Mouse (Mus musculus): ENCODE data around the gene Sbk3.

The Sbk3 gene

DNA sequence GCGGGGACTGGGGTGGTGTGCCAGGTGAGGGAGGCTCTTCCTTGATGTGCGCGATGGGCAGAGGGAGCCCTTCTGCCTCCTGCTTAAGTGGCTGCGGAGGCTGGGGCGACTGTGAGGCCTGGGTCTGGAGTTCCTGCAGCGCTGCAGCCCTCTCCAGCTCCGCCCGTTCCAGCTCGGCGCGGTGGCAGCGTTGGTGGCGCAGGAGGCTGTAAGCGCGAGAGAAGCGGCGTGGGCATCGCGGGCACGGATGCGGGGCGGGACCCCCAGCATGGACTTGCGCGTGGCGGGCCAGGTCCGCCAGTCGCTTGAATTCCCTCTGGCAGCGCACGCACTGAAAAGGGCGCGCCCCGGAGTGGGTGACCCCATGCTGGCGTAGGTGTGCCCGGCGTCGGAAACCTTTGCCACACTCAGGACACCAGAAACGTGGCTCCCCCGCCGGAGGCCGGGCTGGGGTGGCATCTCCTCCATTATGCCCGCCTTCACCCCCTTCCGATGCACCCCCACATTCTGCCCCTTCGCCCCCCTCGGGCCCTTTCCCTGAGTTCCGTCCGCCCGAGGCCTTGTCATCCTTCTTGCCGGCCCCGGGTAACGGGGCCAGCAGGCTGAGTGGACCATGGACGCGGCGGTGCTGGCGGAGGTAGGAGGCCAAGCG is 22.5 kb upstream of the Sbk3 start:
- no peak for DNase-seq (ENCODE audit: low read depth)

DNA sequence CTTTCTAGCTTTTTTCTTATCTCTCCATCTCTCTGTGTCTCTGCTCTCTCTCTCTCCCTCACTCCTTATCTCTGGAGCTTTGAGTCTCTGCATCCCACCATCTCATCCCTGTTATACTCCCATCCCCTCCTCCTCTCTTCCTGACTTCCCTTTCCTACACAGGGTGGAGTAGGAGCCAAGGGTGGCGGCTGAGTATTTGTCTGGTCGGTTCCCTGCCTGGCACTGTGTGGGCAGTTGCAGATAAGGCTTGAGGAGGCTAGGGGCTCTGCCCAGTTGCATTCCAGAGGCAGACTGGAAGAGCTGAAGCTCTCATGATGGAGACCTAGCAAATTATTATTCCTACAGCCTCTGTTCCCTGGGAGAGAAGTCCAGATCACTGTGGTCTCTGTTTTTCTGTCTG is 17.3 kb upstream of the Sbk3 start:
- DNase-seq (ENCODE audit: low read depth), result no peak

- no peak for DNase-seq (ENCODE audit: low read depth)
Observed at GRCm38 (mm10) chr7:4976832-4977231, 5.9 kb upstream of the Sbk3 start.

DNA sequence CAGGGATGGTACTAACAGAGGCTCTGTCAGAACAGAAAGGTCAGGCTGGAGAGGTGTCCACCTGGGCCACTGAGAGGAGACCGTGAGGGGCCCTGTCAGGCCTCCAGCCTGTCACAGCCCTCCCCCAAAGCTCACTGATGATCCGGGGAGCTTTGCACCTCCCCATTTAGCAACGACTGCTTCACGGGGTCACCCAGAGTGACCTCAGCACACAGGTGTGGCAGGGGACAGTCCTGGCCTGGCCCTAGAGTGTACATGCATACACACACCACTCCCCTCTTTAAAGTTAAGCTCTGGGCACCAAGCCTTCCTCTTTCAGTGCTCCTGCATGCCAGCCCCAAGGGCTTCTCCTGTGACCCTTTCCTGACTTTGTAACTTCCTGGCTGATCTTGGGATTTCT is 4.5 kb upstream of the Sbk3 start:
- no peak for DNase-seq (ENCODE audit: low read depth)

DNA sequence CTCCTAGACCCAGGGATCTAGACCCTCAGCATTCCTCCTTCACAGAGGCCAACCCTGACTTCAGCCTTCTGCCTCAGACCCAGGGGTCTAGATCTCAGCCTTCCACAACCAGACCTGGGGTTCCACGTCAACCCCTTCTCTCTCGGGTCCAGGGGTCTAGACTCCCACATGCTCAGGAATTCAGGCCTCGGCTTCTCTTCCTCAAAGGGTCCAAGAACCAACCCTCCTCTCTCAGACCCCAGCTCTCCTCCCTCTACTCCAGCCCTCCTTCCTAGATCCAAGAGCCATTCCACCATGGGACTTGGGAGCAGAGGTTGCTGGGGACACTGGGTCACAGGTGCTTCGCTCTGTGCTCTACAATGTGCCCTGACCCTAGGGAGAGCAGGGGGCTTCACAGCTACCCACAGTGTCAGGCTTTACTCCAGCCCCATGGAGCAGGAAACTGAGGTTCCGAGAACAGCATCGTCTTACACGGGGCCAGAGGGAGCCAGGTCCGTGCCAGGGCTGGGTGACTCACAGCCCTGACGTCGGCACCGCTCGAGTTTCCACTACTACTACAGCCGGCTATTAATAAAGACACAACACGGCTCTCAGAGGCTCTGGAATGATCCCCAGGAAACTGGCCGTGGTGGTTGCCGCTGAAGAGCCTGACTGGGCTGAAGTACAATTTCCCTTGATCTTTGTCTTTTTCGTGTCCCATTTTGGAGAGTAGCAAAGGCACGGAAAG is 1.5 kb upstream of the Sbk3 start:
- peak; percentile 89 for DNase-seq (ENCODE audit: low read depth)

- no peak for DNase-seq (ENCODE audit: low read depth)
Observed at GRCm38 (mm10) chr7:4971710-4972109, 742 bp upstream of the Sbk3 start.

- no peak for DNase-seq (ENCODE audit: low read depth)
Observed at GRCm38 (mm10) chr7:4964988-4965387, 6.0 kb downstream of the Sbk3 start.

- peak; percentile 44 for DNase-seq (ENCODE audit: low read depth)
Observed at GRCm38 (mm10) chr7:4964272-4964671, 6.7 kb downstream of the Sbk3 start, which contains the start of gene Sbk2. Gene Sbk2 (minus strand): TSS chr7:4964406.

GRCm38 (mm10) chr7:4963527-4963926 is 7.4 kb downstream of the Sbk3 start:
- DNase-seq (ENCODE audit: low read depth), result no peak

- DNase-seq (ENCODE audit: low read depth), result no peak
Observed at GRCm38 (mm10) chr7:4957361-4957760, 13.6 kb downstream of the Sbk3 start.

- DNase-seq (ENCODE audit: low read depth), result no peak
Observed at GRCm38 (mm10) chr7:4953815-4954445, 17.0 kb downstream of the Sbk3 start.

- DNase-seq (ENCODE audit: low read depth), result no peak
Observed at GRCm38 (mm10) chr7:4950561-4951342, 20.2 kb downstream of the Sbk3 start.

GRCm38 (mm10) chr7:4948386-4948785 is 22.6 kb downstream of the Sbk3 start:
- DNase-seq (ENCODE audit: low read depth), result no peak

DNA sequence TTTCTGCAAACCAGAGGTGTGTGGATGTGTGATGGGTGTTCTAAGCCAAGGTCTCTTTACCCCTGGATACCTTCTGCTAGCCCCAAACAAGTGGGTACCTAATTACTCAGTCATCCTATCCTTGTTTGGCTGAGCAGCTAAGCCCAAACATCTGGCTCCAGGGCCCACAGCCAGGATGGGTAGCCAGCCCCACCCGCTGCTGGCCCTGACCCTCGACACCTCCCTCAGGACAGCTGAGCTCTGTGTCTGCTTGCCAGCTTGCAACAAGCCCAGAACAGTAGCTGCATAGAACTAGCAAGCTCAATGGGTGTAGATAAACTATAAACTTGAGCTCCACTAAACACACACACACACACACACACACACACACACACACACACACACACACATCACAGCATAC is 23.1 kb downstream of the Sbk3 start:
- DNase-seq (ENCODE audit: low read depth), result peak; percentile 51

DNA sequence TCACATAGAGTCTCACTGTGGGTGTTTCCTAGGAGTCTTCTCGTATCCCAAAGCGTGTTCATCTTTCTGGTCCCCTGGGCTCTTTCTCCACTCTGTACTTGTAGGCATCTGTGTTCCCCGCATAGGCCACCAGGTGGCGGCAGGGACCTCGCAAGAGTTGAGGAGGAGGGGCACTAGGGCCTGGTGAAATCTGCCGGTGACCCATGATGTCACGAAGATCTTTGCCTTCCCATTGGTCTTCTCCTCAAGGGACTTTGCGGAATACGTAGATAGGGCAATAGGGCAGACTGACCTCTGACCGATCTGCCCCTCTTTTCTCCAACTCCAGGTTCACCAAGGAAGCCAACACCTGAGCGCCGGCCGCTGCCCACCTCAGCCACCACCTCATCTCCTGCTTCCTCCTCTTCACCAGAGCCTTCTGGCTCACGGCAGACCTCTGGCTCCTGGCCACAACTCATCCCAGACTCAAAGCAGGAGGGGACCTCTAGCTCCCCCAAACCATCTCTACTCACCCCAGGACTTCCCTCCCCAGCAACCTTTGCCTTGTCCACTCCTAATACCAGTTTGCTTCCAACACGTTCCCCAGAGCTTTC is 27.6 kb downstream of the Sbk3 start:
- DNase-seq (ENCODE audit: low read depth), result peak; percentile 95

- DNase-seq (ENCODE audit: low read depth), result no peak
Observed at GRCm38 (mm10) chr7:4942673-4943072, 28.3 kb downstream of the Sbk3 start.

DNA sequence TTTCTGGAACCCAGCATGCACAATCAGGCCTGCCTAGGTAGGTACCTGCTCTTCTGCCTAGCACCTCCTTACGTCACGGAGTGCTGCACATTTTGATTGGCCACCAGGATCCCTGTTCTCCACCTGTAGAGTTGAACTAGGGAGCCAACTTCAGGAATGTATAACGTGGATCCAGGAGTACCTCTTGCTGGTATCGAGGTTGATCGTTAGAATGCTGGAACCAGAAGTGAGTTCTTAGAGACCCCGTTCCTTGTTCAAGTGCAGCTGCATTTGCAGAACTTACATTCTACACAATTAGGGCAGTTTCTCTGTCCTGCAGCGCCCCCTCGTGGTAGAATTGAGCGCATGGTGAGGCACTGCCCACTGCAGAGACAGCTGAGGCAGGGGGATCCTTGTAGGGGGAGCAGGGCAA is 30.9 kb downstream of the Sbk3 start:
- DNase-seq (ENCODE audit: low read depth), result peak; percentile 47

DNA sequence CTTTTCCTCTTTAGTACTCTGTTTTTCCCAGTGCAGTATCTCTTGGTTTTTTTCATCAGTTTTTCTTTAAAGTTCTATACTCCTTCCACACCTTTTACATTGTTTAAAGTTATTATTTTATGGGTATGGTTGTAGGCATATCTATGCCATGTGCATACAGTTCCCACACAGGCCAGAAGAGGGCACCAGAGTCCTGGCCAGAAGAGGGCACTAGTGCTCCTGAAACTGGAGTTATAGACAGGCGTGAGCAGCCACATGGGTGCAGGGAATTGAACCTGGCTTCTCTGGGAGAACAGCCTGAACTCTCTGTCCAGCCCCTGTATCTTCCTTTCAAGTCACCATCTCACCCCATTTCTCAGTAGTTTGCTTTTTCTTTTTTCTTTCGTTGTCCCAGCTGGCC is 32.5 kb downstream of the Sbk3 start:
- no peak for DNase-seq (ENCODE audit: low read depth)

GRCm38 (mm10) chr7:4937392-4937791 is 33.6 kb downstream of the Sbk3 start:
- no peak for DNase-seq (ENCODE audit: low read depth)

- no peak for DNase-seq (ENCODE audit: low read depth)
Observed at GRCm38 (mm10) chr7:4936832-4937231, 34.1 kb downstream of the Sbk3 start.

- no peak for DNase-seq (ENCODE audit: low read depth)
Observed at GRCm38 (mm10) chr7:4934160-4934914, 36.6 kb downstream of the Sbk3 start.

All from fibroblast of lung, adult 2 months (primary cell).